Mouse (Mus musculus) erythroid progenitor cell, adult 5-6 weeks (primary cell): ENCODE measurements around the gene Rnaset2b. TPM values are rescaled to one million over a fixed set of nuclear protein-coding genes. Genes with fewer than 3 reads are reported as not detected.
"Not testable (repeated sequence)": the region's sequence is repeated elsewhere in the genome, so short reads cannot be mapped to it uniquely, and the experiment has no call there.

ENCODE experiments used
- ATAC-seq: replicated peaks from 2 replicates; pipeline ENCODE4 v1.8.0; 2016; ENCODE audit warnings: moderate number of reproducible peaks, mild to moderate bottlenecking, moderate TSS enrichment, inconsistent platforms; ENCODE audit not compliant: poor library complexity, low FRiP score, severe bottlenecking
- total RNA-seq, 2 experiments: library from RNA; stranded (forward) in 1 of 2; stranded (reverse) in 1 of 2; fragments of 150-400 nt in 1 of 2; fragments of 186-747, 209-891 nt in 1 of 2; gene quantifications; 2 replicates each; pipeline versions ENCODE4 v1.2.3 to v1.2.4; 2015 to 2017; ENCODE audit warnings: low replicate concordance in 2 of 2

Rnaset2b gene
- total RNA-seq, 2 experiments from 2014 or later, result 110 to 132 TPM

- not testable (repeated sequence) for ATAC-seq
These were observed 63.0 kb downstream of the Rnaset2b start for GRCm38 (mm10) chr17:7033192-7034166.

Other genes starting within 250 kb of the Rnaset2b start
- gene Ezr, start 187.8 kb upstream of the Rnaset2b start, total RNA-seq (2015; ENCODE audit: low replicate concordance), result 59.5 and 69.6 TPM in 2 replicates
- gene Ezr, start 187.8 kb upstream of the Rnaset2b start, total RNA-seq (2017; ENCODE audit: low replicate concordance), result 196 and 254 TPM in 2 replicates
- gene Rsph3b, start 22.0 kb upstream of the Rnaset2b start, total RNA-seq (2015; ENCODE audit: low replicate concordance), result 5.4 and 15.1 TPM in 2 replicates
- 2.0 and 8.1 TPM in 2 replicates for gene Rsph3b, start 22.0 kb upstream of the Rnaset2b start, total RNA-seq (2017; ENCODE audit: low replicate concordance)
- 36.0 and 50.7 TPM in 2 replicates for gene Tagap1, start 9.5 kb upstream of the Rnaset2b start, total RNA-seq (2015; ENCODE audit: low replicate concordance)
- 26.3 and 28.1 TPM in 2 replicates for gene Tagap1, start 9.5 kb upstream of the Rnaset2b start, total RNA-seq (2017; ENCODE audit: low replicate concordance)
- not detected in 2 replicates for gene Gm49721, start 8.3 kb downstream of the Rnaset2b start, total RNA-seq (2015; ENCODE audit: low replicate concordance)
- not detected in 2 replicates for gene Gm49721, start 8.3 kb downstream of the Rnaset2b start, total RNA-seq (2017; ENCODE audit: low replicate concordance)
- gene Gm1604a, start 54.9 kb downstream of the Rnaset2b start, total RNA-seq (2015; ENCODE audit: low replicate concordance), result 3.2 TPM in 1 of 2 replicates, not detected in the other
- gene Gm1604a, start 54.9 kb downstream of the Rnaset2b start, total RNA-seq (2017; ENCODE audit: low replicate concordance), result not detected in 2 replicates
- gene Rps6ka2, start 199.5 kb downstream of the Rnaset2b start, total RNA-seq (2015; ENCODE audit: low replicate concordance), result 1.7 and 4.3 TPM in 2 replicates
- gene Rps6ka2, start 199.5 kb downstream of the Rnaset2b start, total RNA-seq (2017; ENCODE audit: low replicate concordance), result 2.2 and 3.1 TPM in 2 replicates